Mouse (Mus musculus) frontal cortex, postnatal 36 days (tissue): ENCODE data around the gene Fam120b.

Experiments used
- DNase-seq, 2 experiments: peaks; one replicate each; pipeline ENCODE4 v3.0.0; 2022; ENCODE audit warnings: low spot score in 2 of 2

Fam120b gene

GRCm38 (mm10) chr17:15395997-15396675 is at the start of gene Fam120b:
TSS of gene Fam120b (plus strand) at chr17:15396202.
- peak; percentile 88 to 95 for DNase-seq

DNA sequence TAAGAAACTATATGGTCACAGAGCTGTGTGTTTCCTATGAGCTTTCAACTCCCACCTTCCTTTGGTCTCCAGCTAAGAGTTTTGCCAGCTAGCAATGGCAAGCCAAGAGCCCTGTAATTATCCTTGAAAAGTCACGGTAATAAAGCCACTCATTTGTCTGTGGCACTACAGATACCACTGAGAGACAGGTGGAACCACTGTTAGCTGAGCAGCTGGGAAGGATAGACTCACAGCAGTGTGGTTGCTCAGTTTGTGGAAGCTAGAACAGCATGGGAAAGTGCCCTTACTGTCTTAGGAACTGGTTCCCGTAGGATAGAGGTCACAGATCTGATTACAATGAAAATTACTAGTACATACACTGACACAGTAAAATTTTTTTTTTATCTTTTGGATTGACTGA is 45.9 kb upstream of the Fam120b start:
- DNase-seq = no peak

GRCm38 (mm10) chr17:15352869-15353610 is 43.0 kb upstream of the Fam120b start:
- peak; percentile 17 to 64 for DNase-seq

DNA sequence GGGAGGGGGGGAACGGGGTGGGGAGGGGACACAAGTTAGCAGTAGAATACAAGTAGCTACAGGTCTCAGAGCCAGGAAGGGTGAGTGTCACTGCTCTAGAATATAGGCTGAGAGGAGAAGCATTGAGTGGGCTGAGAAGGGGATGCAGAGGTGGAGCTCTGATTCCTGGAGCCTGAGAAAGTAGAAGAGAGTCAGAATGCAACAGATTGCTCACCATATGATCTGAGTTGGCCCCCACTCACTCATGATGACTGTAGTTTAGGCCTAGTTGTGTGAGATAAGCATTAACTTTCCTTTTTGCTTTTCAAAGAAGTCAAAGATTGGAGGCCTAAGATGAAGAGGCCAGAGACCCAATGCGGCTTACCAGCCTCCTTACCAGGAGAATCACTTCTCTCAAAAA is 42.0 kb upstream of the Fam120b start:
- peak in 1 of 2 experiments; percentile 39 for DNase-seq

GRCm38 (mm10) chr17:15355072-15355471 is 40.9 kb upstream of the Fam120b start:
- no peak for DNase-seq

DNA sequence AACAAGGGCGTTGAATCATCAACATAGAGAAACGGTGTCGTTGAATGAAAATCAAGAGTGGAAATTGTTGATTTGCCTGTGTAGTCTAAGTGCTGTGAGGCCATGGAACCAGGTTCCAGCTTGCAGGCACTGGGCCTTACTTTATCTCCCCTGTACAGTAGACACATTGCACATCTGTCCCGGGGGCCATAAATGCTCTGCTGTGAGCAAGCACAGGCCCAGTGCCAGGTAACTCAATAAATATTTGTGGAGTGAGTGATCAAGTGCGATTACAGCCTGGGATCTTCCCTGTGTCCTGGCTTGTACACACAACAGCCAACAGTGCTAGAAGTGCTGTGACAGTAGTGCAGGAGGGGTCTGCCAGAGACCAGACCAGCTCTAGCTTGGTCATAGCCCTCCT is 39.5 kb upstream of the Fam120b start:
- no peak for DNase-seq

- no peak for DNase-seq
Measured at GRCm38 (mm10) chr17:15357071-15357470, 38.9 kb upstream of the Fam120b start.

- DNase-seq = no peak
Measured at GRCm38 (mm10) chr17:15363656-15364055, 32.3 kb upstream of the Fam120b start.

DNA sequence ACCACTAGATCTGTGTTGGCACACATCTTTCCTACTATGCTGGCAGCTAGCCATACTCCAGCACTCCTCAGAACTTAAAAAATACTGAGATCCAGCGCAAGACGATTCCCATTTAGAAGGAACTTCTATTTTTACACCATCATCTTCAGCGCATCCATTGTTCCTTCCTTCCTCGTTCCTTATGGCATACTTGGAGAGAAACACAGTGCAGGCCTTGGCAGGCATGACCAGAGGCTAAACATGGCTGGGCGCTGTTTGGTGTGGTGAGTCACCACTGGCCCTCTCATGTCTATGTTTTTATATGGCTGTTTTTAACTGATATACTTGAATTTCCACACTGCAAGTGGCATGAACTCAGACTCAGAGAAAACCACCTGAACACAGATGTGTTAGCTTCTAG is 30.4 kb upstream of the Fam120b start:
- peak in 1 of 2 experiments; percentile 49 for DNase-seq

DNA sequence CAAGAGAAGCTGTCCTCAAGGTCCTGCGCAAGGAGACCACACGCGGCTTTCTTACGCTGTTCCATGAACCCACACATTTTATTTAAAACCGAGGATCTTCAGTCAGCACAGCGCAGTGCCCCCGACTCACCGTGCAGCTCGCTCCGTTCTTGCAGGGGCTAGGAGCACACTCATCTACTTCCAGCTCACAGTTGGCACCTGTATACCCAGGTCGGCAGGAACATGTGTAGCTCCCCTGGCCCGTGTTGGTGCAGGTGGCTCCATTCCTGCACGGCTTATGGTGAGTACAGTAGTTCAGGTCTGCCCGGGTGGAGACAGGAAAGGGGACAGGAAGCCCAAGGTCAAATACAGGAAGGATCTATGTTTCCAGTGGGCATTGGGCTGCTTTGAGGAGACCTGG is 25.6 kb upstream of the Fam120b start:
- DNase-seq = no peak

DNA sequence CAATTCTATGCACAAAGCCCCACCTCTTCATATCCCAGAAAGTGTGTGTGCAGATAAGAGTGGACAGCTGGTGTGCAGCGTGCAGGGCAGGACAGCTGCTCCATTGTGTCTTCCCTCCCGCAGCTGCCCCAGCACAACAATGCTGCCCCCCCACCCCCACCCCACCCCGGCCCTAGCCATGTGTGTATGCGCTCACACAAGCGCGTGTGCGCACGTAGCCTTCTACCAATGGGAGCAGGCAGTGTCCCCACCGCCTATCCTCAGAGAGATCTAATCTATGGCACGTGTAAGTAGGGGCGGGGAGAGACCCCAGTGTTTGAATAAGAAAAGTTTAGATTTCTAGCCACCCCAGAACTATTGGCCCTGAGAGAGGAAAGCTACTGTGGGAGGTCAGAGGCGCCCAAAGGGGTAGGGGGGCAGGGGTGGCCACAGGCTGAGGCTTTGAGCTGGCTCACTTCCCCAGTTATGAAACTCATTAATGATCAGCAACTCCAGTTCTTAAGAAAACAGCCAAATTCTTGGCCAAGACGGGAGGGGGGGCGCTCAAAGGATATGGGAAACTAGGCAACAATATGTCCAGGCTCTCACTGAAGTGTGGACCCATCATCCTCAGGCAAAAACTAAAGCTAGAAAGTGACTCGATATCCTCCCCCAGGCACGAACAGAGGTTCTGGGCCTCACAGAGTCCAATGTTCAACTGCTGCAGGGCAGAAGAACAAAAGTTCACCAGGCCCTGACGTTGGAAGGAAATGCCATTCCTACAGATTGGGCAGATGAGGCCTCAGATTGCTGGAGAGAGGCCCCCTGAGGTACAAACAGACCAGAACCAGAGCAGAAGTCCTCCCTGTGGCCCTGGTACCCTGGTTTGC is 23.8 kb upstream of the Fam120b start:
- DNase-seq = no peak

DNA sequence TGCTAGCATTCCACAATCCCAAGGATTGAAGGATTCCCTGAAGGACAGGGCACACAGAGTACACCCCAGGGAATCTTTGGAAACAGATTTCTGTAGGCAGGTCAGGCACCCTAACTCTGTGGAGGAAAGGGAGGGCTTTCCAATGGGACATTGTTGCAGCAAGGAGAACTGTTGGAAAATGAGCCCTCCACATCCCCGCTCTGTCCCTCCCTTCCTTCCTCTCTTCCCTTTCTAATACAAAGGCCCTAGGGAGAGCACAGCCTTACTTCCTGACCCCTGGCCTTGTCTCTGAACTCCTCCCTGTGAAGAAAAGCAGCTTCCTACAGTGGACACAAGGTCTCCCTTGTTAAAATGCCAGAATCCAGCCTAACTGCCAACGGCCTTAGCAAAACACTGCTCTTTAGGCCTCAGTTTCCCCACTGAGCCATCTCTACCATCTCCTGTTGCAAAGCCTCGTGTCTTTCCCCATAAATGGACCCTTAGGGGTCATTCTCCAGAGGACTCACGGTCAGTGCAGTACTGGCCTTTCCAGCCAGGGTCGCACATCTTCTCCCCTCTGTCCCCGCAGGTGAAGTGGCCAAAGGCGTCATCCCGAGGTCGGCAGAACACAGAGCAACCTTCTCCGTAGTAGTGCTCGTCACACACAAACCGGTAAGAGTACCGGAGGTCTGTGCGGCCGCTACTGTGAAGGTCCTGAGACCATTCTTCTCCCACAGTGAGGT is 22.9 kb upstream of the Fam120b start:
- DNase-seq = no peak

GRCm38 (mm10) chr17:15374321-15375141 is 21.5 kb upstream of the Fam120b start:
- DNase-seq = no peak

DNA sequence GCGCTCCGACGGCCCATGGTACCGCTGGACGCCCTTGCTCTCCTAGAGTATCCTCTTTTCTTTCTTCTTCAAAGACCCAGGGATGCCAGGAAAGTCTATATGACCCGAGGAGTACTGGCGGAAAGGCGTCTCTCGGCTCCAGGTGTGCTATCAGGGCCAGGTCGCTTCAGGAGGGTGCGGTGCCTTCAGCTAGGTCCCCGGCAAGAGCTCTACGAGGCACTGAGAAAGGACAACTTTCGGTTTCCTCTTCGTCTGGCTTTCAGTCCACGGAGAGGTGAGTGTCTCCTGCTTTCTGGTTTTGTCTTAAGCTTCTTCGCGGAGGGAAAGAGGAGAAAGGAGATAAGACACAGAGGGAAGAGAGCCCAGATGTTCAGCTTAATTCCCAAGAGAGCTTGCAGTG is 20.8 kb upstream of the Fam120b start:
- no peak for DNase-seq

GRCm38 (mm10) chr17:15375701-15376493 is 20.1 kb upstream of the Fam120b start:
- DNase-seq = peak; percentile 56 to 60

- DNase-seq = peak; percentile 36
Measured at GRCm38 (mm10) chr17:15376494-15377181, 19.4 kb upstream of the Fam120b start, which contains the start of gene Dll1. TSS of gene Dll1 (minus strand) at chr17:15376872.

DNA sequence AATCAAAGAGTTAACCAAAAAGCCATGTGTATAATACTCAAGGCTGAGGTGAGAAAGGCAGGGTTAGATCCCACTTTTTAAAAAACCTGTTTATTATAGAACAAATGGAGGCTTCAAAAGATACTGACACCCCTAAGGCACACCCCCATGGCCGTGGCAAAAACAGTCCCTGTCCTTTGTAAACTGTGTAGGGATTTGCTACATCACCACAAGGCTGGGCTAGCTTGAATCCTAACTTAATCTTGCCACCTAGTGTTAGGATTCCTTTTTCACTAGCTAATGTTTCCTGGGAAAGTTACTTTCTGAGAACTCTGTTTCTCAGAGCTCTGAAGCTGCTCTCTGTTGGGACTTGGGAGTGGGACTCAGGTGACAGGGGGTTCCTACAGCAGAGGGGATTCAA is 18.1 kb upstream of the Fam120b start:
- peak; percentile 44 to 46 for DNase-seq

- DNase-seq = no peak
Measured at GRCm38 (mm10) chr17:15378413-15379109, 17.4 kb upstream of the Fam120b start.
